Mouse (Mus musculus): Measurements from ENCODE around the gene Ehbp1.

Gene Ehbp1

DNA sequence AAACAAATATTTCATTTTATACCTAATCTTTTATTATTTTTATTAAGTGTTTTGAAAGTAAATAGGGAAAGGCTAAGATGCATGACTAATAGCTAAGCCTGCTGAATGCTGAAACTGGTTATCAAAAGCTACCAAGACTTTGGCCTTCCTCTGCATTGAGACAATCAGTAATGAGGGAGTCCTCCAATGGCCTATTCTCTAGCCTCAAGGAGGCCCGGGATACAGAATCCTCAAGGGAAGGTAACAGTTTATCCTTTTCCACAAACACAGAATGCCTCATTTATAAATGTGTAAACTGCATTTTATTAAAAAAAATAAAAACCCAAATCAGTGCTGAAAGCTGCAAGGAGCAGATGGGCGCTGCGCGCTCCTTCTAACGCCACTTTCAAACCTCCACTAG lies 284.6 kb downstream of the Ehbp1 start:
- DNase-seq (ENCODE audit: low spot score in 2 of 2): no peak

- no peak for DNase-seq (ENCODE audit: low spot score in 2 of 2)
These were observed 286.2 kb downstream of the Ehbp1 start for GRCm38 (mm10) chr11:22055908-22056307.

GRCm38 (mm10) chr11:22053034-22053668 lies 288.9 kb downstream of the Ehbp1 start:
- no peak for DNase-seq (ENCODE audit: low spot score in 2 of 2)

GRCm38 (mm10) chr11:22050864-22051263 lies 291.2 kb downstream of the Ehbp1 start:
- no peak for DNase-seq (ENCODE audit: low spot score in 2 of 2)

- no peak for DNase-seq (ENCODE audit: low spot score in 2 of 2)
These were observed 302.2 kb downstream of the Ehbp1 start for GRCm38 (mm10) chr11:22039854-22040426.

GRCm38 (mm10) chr11:22034564-22035105 lies 307.5 kb downstream of the Ehbp1 start:
- DNase-seq (ENCODE audit: low spot score in 2 of 2): no peak

- no peak for DNase-seq (ENCODE audit: low spot score in 2 of 2)
These were observed 308.5 kb downstream of the Ehbp1 start for GRCm38 (mm10) chr11:22033582-22033981.

- DNase-seq (ENCODE audit: low spot score in 2 of 2): no peak
These were observed 321.5 kb downstream of the Ehbp1 start for GRCm38 (mm10) chr11:22020602-22021001.

GRCm38 (mm10) chr11:22017444-22017843 lies 324.6 kb downstream of the Ehbp1 start:
- no peak for DNase-seq (ENCODE audit: low spot score in 2 of 2)

DNA sequence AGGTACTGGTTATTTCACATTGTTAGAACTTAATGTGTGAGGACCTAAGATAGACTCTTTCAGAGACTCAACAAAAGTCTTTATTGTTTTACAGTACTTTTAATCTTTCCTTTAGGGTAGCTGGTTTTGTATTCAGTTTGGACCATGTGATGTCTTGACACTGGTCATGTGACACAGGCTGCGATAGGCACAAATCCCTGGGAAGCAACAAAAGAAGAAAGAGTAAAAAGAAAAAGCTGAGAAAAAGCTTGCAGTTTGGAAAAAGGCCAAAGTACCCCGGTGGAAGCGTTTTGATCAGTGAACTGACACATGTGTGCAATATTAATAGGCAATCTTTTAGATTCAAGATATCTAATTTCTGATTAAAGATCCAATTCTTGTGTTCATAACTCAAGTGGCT lies 325.8 kb downstream of the Ehbp1 start:
- DNase-seq (ENCODE audit: low spot score in 2 of 2): no peak

- DNase-seq (ENCODE audit: low spot score in 2 of 2): no peak
These were observed 333.3 kb downstream of the Ehbp1 start for GRCm38 (mm10) chr11:22008817-22009216.

GRCm38 (mm10) chr11:22008129-22008596 lies 333.9 kb downstream of the Ehbp1 start:
- DNase-seq (ENCODE audit: low spot score in 2 of 2): peak in 1 of 2 experiments; percentile 10

GRCm38 (mm10) chr11:22007781-22008110 lies 334.3 kb downstream of the Ehbp1 start:
- no peak for DNase-seq (ENCODE audit: low spot score in 2 of 2)

DNA sequence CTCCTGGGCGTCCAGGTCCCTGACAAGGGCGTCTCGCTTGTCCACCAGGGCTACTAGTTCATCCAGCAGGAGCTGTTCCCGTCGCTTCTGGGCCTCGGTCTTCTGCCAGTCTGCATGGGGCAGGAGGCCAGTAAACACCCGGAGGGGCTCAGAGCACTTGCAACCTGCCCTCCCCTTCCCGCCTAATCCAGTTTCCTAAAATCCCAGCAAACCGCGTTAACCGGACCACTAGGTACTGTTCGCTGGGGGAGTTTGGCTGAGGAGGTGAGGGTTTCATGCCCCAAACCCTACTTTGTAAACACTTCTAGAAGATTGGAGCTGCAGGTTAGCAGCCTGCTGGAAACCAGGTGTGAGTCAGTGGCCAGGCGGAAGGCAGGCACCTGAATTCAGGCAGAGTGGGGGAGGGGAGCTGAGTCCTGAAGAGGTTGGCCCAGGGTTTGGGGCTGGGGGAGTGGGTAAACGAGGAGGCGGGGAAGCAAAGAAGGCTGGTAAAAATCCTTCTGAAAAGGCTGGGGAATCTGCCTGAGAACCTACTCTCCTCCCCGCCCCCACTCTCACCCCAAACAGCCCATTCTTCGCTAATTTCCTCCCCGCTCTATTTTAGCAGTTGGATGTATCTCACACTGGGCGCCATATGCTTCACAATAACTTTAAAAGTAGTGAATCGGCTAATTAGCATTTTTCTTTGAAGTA lies 334.9 kb downstream of the Ehbp1 start:
- no peak for DNase-seq (ENCODE audit: low spot score in 2 of 2)

DNA sequence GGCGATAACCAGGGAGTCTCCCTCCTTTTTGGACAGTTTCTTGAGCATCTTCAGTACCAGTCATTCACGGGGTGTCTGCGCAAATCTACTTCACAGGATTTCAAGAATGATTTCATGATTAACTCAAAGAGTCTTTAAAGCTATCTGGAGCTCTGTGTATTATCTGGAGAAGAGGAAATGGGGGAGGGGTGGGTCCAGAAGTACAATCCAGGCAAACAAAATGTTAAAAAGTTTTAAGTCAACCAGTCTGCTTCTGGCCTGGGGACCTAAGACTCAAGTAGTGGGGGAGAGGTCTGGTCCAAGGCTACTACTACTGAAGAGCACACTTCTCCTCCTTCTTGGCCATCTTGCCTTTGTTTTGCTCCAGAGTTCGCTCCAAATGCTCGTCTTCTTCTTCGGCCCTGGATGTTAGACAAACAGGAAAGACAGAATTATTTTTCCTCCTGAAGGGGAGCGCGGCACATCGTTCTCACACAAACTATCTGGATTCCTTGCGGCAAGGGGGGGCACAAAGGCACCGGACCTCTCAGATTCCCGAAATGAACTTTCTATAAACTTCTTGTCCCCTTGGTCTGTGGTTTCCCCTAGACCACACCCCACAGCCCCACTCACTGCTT lies 335.5 kb downstream of the Ehbp1 start:
- DNase-seq (ENCODE audit: low spot score in 2 of 2): no peak

DNA sequence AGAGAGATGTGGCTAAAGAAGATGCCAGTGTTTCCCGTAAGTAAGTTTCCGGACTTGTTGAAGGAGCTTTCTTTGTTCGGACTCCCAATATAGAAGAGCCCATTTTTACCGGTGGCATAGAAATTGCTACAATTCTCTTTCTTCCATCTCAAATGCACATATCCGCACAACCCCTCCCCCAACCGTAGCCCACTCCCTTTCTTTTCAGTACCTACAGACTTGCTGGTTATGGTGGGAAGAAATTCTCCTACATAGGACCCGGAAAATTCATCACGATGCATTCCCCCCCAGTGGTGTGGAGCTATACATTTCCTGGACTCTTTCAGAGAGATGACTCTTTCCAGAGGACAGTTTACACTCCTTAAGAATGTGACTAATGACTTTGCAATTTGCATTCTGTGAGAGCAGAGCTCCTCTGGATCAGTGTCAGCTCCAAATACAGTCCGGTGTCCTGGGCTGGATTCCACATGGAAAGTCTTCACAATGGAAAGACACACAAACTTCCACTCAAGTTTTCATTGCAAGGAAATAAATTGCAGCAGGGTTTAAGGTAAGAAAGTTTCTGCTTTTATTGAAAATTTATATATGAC lies 336.7 kb downstream of the Ehbp1 start:
- no peak for DNase-seq (ENCODE audit: low spot score in 2 of 2)

DNA sequence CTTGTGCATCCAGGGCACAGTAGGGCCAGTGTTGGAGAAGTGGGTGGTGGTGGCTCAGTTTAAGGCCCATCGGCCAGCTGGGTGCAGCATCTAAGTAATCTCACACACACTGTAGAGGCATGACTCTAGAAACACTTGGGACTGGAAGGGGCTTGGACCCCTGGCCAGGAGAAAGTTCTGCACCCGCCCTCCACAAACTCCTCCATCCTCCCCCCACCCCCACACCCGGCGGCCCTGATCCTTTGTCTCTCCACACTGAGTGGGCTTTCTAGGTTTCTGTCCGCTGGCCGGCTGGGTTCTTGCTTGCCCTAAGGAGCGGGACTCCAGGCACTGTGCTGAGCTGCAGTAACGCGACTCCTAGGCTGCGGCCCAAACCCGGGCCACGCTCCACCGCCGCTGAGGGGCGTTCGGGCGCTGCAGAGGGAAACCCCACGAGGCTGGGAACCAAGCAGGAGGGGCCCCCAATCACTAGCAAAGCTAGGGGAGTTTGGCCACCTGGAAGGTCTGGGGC lies 337.7 kb downstream of the Ehbp1 start:
- DNase-seq (ENCODE audit: low spot score in 2 of 2): peak in 1 of 2 experiments; percentile 10

- peak in 1 of 2 experiments; percentile 29 for DNase-seq (ENCODE audit: low spot score in 2 of 2)
These were observed 338.6 kb downstream of the Ehbp1 start for GRCm38 (mm10) chr11:22003341-22003981.

- DNase-seq (ENCODE audit: low spot score in 2 of 2): peak in 1 of 2 experiments; percentile 40
These were observed 339.2 kb downstream of the Ehbp1 start, which contains the start of gene Otx1 for GRCm38 (mm10) chr11:22002783-22003340. Gene Otx1, minus strand, starts transcription at chr11:22002897.

GRCm38 (mm10) chr11:22002062-22002782 lies 339.9 kb downstream of the Ehbp1 start:
- DNase-seq (ENCODE audit: low spot score in 2 of 2): no peak
